Mouse (Mus musculus): ENCODE data around the gene Pik3cg. TPM values are rescaled to one million over a fixed set of nuclear protein-coding genes. Genes with fewer than 3 reads are reported as not detected.

Gene Pik3cg
- polyA plus RNA-seq, 1 experiment from 2014 or later: 1.7 TPM

Other genes with a start within 250 kb of the Pik3cg start
- 31.1 and 32.1 TPM in 2 replicates for gene Prkar2b, start 147.4 kb downstream of the Pik3cg start, polyA plus RNA-seq (2016; fragmentation: Nextera tagmentation; extraction: Ambion mirVana)
- gene Ccdc71l, start 170.0 kb upstream of the Pik3cg start, polyA plus RNA-seq (2016; fragmentation: Nextera tagmentation; extraction: Ambion mirVana): 5.2 and 6.8 TPM in 2 replicates

Measured in limb, embryonic 12.5 days (tissue).